Mouse (Mus musculus): ENCODE measurements around the gene Bst2. TPM values are rescaled to one million over a fixed set of nuclear protein-coding genes. Genes with fewer than 3 reads are reported as not detected.

Gene Bst2
- polyA plus RNA-seq, 1 experiment from 2014 or later = 16.1 TPM

- no peaks in the 10 kb centered on the region for H3K36me3 ChIP-seq
- H3K4me2 ChIP-seq = peak within 1 kb of the TSS; percentile 49
- peaks cover 82% of the 10 kb centered on the region for H3K27me3 ChIP-seq (replicated peaks)
- H3K9me3 ChIP-seq (replicated peaks) = no peaks in the 10 kb centered on the region
- H3K4me3 ChIP-seq (replicated peaks) = peak within 1 kb of the TSS; percentile 17
- no peak within 1 kb of the TSS for H3K9ac ChIP-seq (replicated peaks)
- WGBS = 4% methylated on average over 70 of the region's 70 CpGs
- peaks cover 19% of the 10 kb centered on the region for H3K4me1 ChIP-seq
- no peak within 1 kb of the TSS for H3K27ac ChIP-seq (replicated peaks)
- no peak for ATAC-seq (ENCODE audit: low FRiP score)
Measured at GRCm38 (mm10) chr8:71558071-71558957, 21.1 kb upstream of the Bst2 start, which contains the start of gene Tmem221. Tmem221 (minus strand) TSS chr8:71558871.

GRCm38 (mm10) chr8:71554644-71555043 is 17.4 kb upstream of the Bst2 start:
- Histone ChIP-seq H3K9me3 (replicated peaks) (no peaks in the 10 kb centered on the region), H3K27me3 (replicated peaks) (peaks cover 47% of the 10 kb centered on the region), H3K9ac (replicated peaks) (no peak overlapping the region), H3K27ac (replicated peaks) (no peak overlapping the region), H3K4me3 (replicated peaks) (no peak overlapping the region), H3K36me3 (no peaks in the 10 kb centered on the region), H3K4me1 (peaks cover 10% of the 10 kb centered on the region), H3K4me2 (no peak overlapping the region)
- WGBS = 91% methylated on average over 2 of the region's 2 CpGs
- no peak for ATAC-seq (ENCODE audit: low FRiP score)

GRCm38 (mm10) chr8:71554001-71554400 is 16.7 kb upstream of the Bst2 start:
- Histone ChIP-seq H3K4me2 (no peak overlapping the region), H3K27me3 (replicated peaks) (peaks cover 40% of the 10 kb centered on the region), H3K4me3 (replicated peaks) (no peak overlapping the region), H3K9me3 (replicated peaks) (no peaks in the 10 kb centered on the region), H3K9ac (replicated peaks) (no peak overlapping the region), H3K27ac (replicated peaks) (no peak overlapping the region), H3K36me3 (no peaks in the 10 kb centered on the region), H3K4me1 (peaks cover 8% of the 10 kb centered on the region)
- 71% methylated on average over 6 of the region's 6 CpGs for WGBS
- ATAC-seq (ENCODE audit: low FRiP score) = no peak

- Histone ChIP-seq H3K27ac (replicated peaks) (no peak overlapping the region), H3K9me3 (replicated peaks) (no peaks in the 10 kb centered on the region), H3K27me3 (replicated peaks) (peaks cover 28% of the 10 kb centered on the region), H3K4me2 (no peak overlapping the region), H3K36me3 (peaks cover 10% of the 10 kb centered on the region), H3K4me1 (no peaks in the 10 kb centered on the region), H3K4me3 (replicated peaks) (no peak overlapping the region), H3K9ac (replicated peaks) (no peak overlapping the region)
- no peak for ATAC-seq (ENCODE audit: low FRiP score)
- WGBS = 74% methylated on average over 6 of the region's 6 CpGs
Measured at GRCm38 (mm10) chr8:71552770-71553169, 15.5 kb upstream of the Bst2 start.

GRCm38 (mm10) chr8:71550754-71551153 is 13.5 kb upstream of the Bst2 start:
- Histone ChIP-seq H3K4me2 (no peak overlapping the region), H3K27me3 (replicated peaks) (peaks cover 8% of the 10 kb centered on the region), H3K4me1 (no peaks in the 10 kb centered on the region), H3K9ac (replicated peaks) (no peak overlapping the region), H3K9me3 (replicated peaks) (no peaks in the 10 kb centered on the region), H3K4me3 (replicated peaks) (no peak overlapping the region), H3K27ac (replicated peaks) (no peak overlapping the region), H3K36me3 (peaks cover 26% of the 10 kb centered on the region)
- no peak for ATAC-seq (ENCODE audit: low FRiP score)
- WGBS = 75% methylated on average over 7 of the region's 7 CpGs

- Histone ChIP-seq H3K36me3 (peaks cover 33% of the 10 kb centered on the region), H3K27me3 (replicated peaks) (no peaks in the 10 kb centered on the region), H3K4me1 (peaks cover 17% of the 10 kb centered on the region), H3K9me3 (replicated peaks) (no peaks in the 10 kb centered on the region), H3K9ac (replicated peaks) (no peak overlapping the region), H3K4me2 (no peak overlapping the region), H3K27ac (replicated peaks) (no peak overlapping the region), H3K4me3 (replicated peaks) (no peak overlapping the region)
- ATAC-seq (ENCODE audit: low FRiP score) = no peak
- WGBS = 87% methylated on average over 7 of the region's 7 CpGs
Measured at GRCm38 (mm10) chr8:71547590-71547989, 10.3 kb upstream of the Bst2 start.

GRCm38 (mm10) chr8:71545053-71545452 is 7.8 kb upstream of the Bst2 start:
- H3K9me3 ChIP-seq (replicated peaks) = no peaks in the 10 kb centered on the region
- H3K27me3 ChIP-seq (replicated peaks) = 0 out of 2 replicates have a peak, but pooled peaks cover 4% of the 10 kb centered on the region
- no peak overlapping the region for H3K4me2 ChIP-seq
- peaks cover 33% of the 10 kb centered on the region for H3K36me3 ChIP-seq
- no peak overlapping the region for H3K27ac ChIP-seq (replicated peaks)
- 93% methylated on average over 11 of the region's 11 CpGs for whole genome bisulfite sequencing
- no peak for ATAC-seq (ENCODE audit: low FRiP score)
- no peak overlapping the region for H3K9ac ChIP-seq (replicated peaks)
- H3K4me1 ChIP-seq = peaks cover 17% of the 10 kb centered on the region
- no peak overlapping the region for H3K4me3 ChIP-seq (replicated peaks)

- Histone ChIP-seq H3K36me3 (peaks cover 33% of the 10 kb centered on the region), H3K4me3 (replicated peaks) (peak overlapping the region; percentile 94), H3K9me3 (replicated peaks) (no peaks in the 10 kb centered on the region), H3K4me2 (peak overlapping the region; percentile 85), H3K9ac (replicated peaks) (peak overlapping the region; percentile 87), H3K4me1 (peaks cover 17% of the 10 kb centered on the region), H3K27ac (replicated peaks) (no peak overlapping the region), H3K27me3 (replicated peaks) (0 out of 2 replicates have a peak, but pooled peaks cover 4% of the 10 kb centered on the region)
- no peak for ATAC-seq (ENCODE audit: low FRiP score)
- WGBS = 85% methylated on average over 9 of the region's 9 CpGs
Measured at GRCm38 (mm10) chr8:71543755-71544154, 6.5 kb upstream of the Bst2 start.

- Histone ChIP-seq H3K36me3 (peaks cover 24% of the 10 kb centered on the region), H3K4me3 (replicated peaks) (peak within 1 kb of the TSS; percentile 94), H3K4me2 (peak within 1 kb of the TSS; percentile 85), H3K27ac (replicated peaks) (peak within 1 kb of the TSS; percentile 77), H3K27me3 (replicated peaks) (peaks cover 6% of the 10 kb centered on the region), H3K9ac (replicated peaks) (peak within 1 kb of the TSS; percentile 87), H3K9me3 (replicated peaks) (no peaks in the 10 kb centered on the region), H3K4me1 (peaks cover 20% of the 10 kb centered on the region)
- WGBS = under 1% methylated on average over 55 of the region's 55 CpGs
- ATAC-seq (ENCODE audit: low FRiP score) = peak; percentile 96
Measured at GRCm38 (mm10) chr8:71542632-71543343, 5.5 kb upstream of the Bst2 start, which contains the start of gene Mvb12a. Mvb12a (plus strand) TSS chr8:71542922.

- H3K27ac ChIP-seq (replicated peaks) = no peak overlapping the region
- no peak overlapping the region for H3K4me3 ChIP-seq (replicated peaks)
- no peak overlapping the region for H3K9ac ChIP-seq (replicated peaks)
- peaks cover 11% of the 10 kb centered on the region for H3K4me1 ChIP-seq
- H3K27me3 ChIP-seq (replicated peaks) = peaks cover 21% of the 10 kb centered on the region
- H3K36me3 ChIP-seq = no peaks in the 10 kb centered on the region
- H3K9me3 ChIP-seq (replicated peaks) = no peaks in the 10 kb centered on the region
- ATAC-seq (ENCODE audit: low FRiP score) = no peak
- 61% methylated on average over 5 of the region's 5 CpGs for WGBS
- H3K4me2 ChIP-seq = peak overlapping the region; percentile 9; the same call in 1 of the 2 replicates
Measured at GRCm38 (mm10) chr8:71535663-71536062, 1.6 kb downstream of the Bst2 start.

- ATAC-seq (ENCODE audit: low FRiP score) = no peak
- peaks cover 11% of the 10 kb centered on the region for H3K4me1 ChIP-seq
- 36% methylated on average over 3 of the region's 3 CpGs for WGBS
- no peak overlapping the region for H3K27ac ChIP-seq (replicated peaks)
- no peak overlapping the region for H3K4me2 ChIP-seq
- H3K27me3 ChIP-seq (replicated peaks) = peaks cover 21% of the 10 kb centered on the region
- H3K9me3 ChIP-seq (replicated peaks) = no peaks in the 10 kb centered on the region
- no peak overlapping the region for H3K4me3 ChIP-seq (replicated peaks)
- no peak overlapping the region for H3K9ac ChIP-seq (replicated peaks)
- no peaks in the 10 kb centered on the region for H3K36me3 ChIP-seq
Measured at GRCm38 (mm10) chr8:71534263-71534810, 2.9 kb downstream of the Bst2 start.

All from neural tube, embryonic 15.5 days (tissue).